Mouse (Mus musculus) heart, embryonic 16.5 days (tissue): ENCODE results near the gene Samd8. TPM values are rescaled to one million over a fixed set of nuclear protein-coding genes. Genes with fewer than 3 reads are reported as not detected.

ENCODE experiments used
- ATAC-seq: fragments of 200-750 bp; cut with Nextera tagmentation; replicated peaks from 2 replicates; pipeline ENCODE4 v1.8.0; 2017; ENCODE audit warnings: moderate number of reproducible peaks; ENCODE audit not compliant: insufficient read depth, low FRiP score; ENCODE audit errors: extremely low read depth
- H3K27ac ChIP-seq: fragments of 300-500 bp; sonication (generic); 2 replicates; pipeline ENCODE4 v1.5.1; 2014; ENCODE audit warnings: mild to moderate bottlenecking, low read length, control low read depth, moderate library complexity
- H3K27me3 ChIP-seq: fragments of 300-500 bp; sonication (generic); 2 replicates; pipeline ENCODE4 v1.6.1; 2014; ENCODE audit warnings: low read length, mixed read lengths; ENCODE audit not compliant: control insufficient read depth, insufficient read depth
- H3K36me3 ChIP-seq: fragments of 300-500 bp; sonication (generic); 2 replicates; pipeline ENCODE4 v1.6.1; 2014; ENCODE audit not compliant: control insufficient read depth, insufficient read depth
- H3K4me1 ChIP-seq: fragments of 300-500 bp; sonication (generic); 2 replicates; pipeline ENCODE4 v1.6.1; 2014; ENCODE audit warnings: low read length, mixed read lengths; ENCODE audit not compliant: control insufficient read depth, insufficient read depth
- H3K4me2 ChIP-seq: fragments of 300-500 bp; sonication (generic); 2 replicates; pipeline ENCODE4 v1.6.1; 2014; ENCODE audit warnings: low read depth, mild to moderate bottlenecking, control low read depth, low read length
- H3K4me3 ChIP-seq: fragments of 300-500 bp; sonication (generic); 2 replicates; pipeline ENCODE4 v1.5.1; 2014; ENCODE audit warnings: mild to moderate bottlenecking, control low read depth, low read length
- H3K9ac ChIP-seq: fragments of 300-500 bp; sonication (generic); 2 replicates; pipeline ENCODE4 v1.6.1; 2014; ENCODE audit warnings: low read length, control low read depth
- H3K9me3 ChIP-seq: fragments of 300-500 bp; sonication (generic); replicated peaks from 2 replicates; pipeline ENCODE4 v1.6.1; 2016; ENCODE audit warnings: low read length; ENCODE audit not compliant: control insufficient read depth
- whole genome bisulfite sequencing: fragments of 180-500 bp; shearing (Covaris S2); extraction: QIAGEN DNeasy Blood & Tissue Kit; methylation state at CpG from one replicate; pipeline ENCODE4 v1.1.7; 2014; 5-methylcytosine and 5-hydroxymethylcytosine counted together
- polyA plus RNA-seq: library from polyadenylated mRNA; unstranded; fragments of >200 nt; fragmentation: Nextera tagmentation; extraction: Ambion mirVana; gene quantifications from 2 replicates; pipeline ENCODE4 v1.2.1, GENCODE M21; 2015

Samd8 gene
- polyA plus RNA-seq, 1 experiment from 2014 or later: 9.1 TPM

DNA sequence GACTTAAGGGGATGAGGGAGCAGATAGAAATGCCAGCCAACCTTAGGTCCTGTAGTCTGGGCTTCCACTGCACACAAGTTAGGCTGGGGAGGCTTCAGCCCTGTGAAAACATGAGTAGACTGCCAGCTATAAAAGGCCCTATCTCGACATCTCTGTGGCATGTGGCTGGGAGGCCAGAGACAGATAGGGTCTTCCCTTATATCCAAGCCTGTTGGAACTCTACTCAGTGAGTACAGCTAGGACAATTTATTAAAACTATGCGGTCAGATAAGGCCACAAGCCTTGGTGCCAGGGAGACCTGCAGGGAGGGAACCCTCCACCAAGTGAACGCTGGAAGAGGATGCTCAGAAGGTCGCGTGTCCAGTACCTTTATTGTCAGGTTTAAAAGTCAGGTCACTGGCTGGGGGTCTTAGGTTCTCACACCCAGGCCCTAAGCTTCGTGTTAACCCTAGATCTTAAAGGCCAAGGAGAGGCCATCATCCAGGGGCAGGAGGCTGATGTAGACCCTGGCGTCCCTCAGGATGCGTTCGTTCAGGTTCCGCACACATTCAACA, 96.6 kb downstream of the Samd8 start:
- 16% methylated on average over 10 of the region's 10 CpGs for WGBS
- peaks cover 37% of the 10 kb centered on the region for H3K36me3 ChIP-seq

DNA sequence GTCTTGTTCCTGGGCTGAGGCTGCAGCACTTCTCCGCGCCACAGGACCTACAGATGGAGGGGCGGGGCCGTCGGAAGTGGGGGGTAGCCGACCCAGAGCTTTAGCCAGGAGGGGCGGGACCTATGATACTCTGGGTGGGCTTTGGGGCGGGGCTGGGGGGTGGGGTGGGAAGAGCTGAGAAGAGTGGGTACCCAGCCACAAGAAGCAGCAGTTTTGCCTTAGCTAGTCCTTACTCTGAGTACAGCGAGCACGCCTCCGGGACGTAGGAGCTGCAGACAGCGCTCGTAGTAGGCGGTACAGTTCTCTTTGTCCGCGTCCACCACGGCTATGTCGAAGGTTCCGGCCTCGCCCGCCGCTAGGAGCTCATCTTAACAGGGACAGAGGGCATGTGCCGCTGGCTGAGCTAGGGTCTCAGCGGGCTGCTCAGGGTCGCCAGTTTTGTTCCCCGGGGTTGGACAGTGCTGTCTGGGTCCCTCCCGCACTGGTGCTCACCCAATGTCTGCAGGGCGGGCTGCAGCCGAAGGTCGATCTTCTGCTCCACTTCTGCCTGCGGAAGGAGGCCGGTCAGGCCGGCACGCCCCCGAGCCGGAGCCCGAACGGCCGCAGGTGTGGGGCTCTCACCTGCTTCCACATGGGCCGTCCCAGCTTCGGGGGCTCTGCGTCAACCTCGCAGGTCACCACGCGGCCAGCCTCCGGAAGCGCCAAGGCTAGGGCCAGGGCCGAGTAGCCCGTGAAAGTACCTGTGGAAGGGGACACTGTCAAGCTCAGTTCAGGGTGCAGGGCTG, 97.2 kb downstream of the Samd8 start:
- ATAC-seq: peak; percentile 50
- Histone ChIP-seq H3K36me3 (peaks cover 34% of the 10 kb centered on the region), H3K4me1 (peaks cover 28% of the 10 kb centered on the region), H3K4me3 (peak overlapping the region; percentile 69), H3K27me3 (no peaks in the 10 kb centered on the region), H3K9me3 (no peaks in the 10 kb centered on the region), H3K27ac (peak overlapping the region; percentile 75), H3K9ac (peak overlapping the region; percentile 75), H3K4me2 (peak overlapping the region; percentile 85)
- under 1% methylated on average over 50 of the region's 50 CpGs for WGBS

More for the DNA sequence above, 96.6 kb downstream of the Samd8 start:
- ATAC-seq: no peak
- H3K27me3 ChIP-seq: no peaks in the 10 kb centered on the region
- no peaks in the 10 kb centered on the region for H3K9me3 ChIP-seq
- H3K4me3 ChIP-seq: peak overlapping the region; percentile 69
- peak overlapping the region; percentile 75 for H3K27ac ChIP-seq
- peak overlapping the region; percentile 75; the same call in 1 of the 2 replicates for H3K9ac ChIP-seq
- H3K4me2 ChIP-seq: peak overlapping the region; percentile 85
- H3K4me1 ChIP-seq: peaks cover 29% of the 10 kb centered on the region

Other genes starting within 250 kb of the Samd8 start
- 0.54 TPM in 1 of 2 replicates, not detected in the other for gene Dupd1, start 36.0 kb upstream of the Samd8 start, polyA plus RNA-seq
- gene Dusp13, start 650 bp downstream of the Samd8 start, polyA plus RNA-seq: not detected in 2 replicates
- 524 and 538 TPM in 2 replicates for gene Vdac2, start 74.7 kb downstream of the Samd8 start, polyA plus RNA-seq
- gene Comtd1, start 98.4 kb downstream of the Samd8 start, polyA plus RNA-seq: 42.8 and 44.4 TPM in 2 replicates
- gene Zfp503, start 239.1 kb downstream of the Samd8 start, polyA plus RNA-seq: 1.9 and 2.9 TPM in 2 replicates